Mouse (Mus musculus): ENCODE measurements around the gene Ly6g6c. TPM values are rescaled to one million over a fixed set of nuclear protein-coding genes. Genes with fewer than 3 reads are reported as not detected.
A peak's percentile ranks its signal among the peaks of the same experiment; 100 is the strongest.

Gene Ly6g6c
- total and polyA plus RNA-seq, 2 experiments from 2014 or later, result not detected

GRCm38 (mm10) chr17:35061299-35061698 lies 3.9 kb upstream of the Ly6g6c start:
- Histone ChIP-seq H3K9ac (replicated peaks; ENCODE audit: low read length) (no peak overlapping the region), H3K4me3 (ENCODE audit: low read length) (no peak overlapping the region), H3K27ac (no peak overlapping the region), H3K9me3 (ENCODE audit: low read length) (no peaks in the 10 kb centered on the region), H3K4me1 (ENCODE audit: insufficient read depth, low read length) (peaks cover 12% of the 10 kb centered on the region; the same call in 1 of the 2 replicates), H3K27me3 (ENCODE audit: insufficient read depth, low read length) (peaks cover 12% of the 10 kb centered on the region), H3K4me2 (ENCODE audit: low read depth, low read length) (no peak overlapping the region), H3K36me3 (ENCODE audit: insufficient read depth, low read length) (no peaks in the 10 kb centered on the region; the same call in 1 of the 2 replicates)
- ATAC-seq (no peak), DNase-seq (ENCODE audit: low spot score) (no peak)
- no peak for TF ChIP-seq CTCF (IDR thresholded peaks at IDR 0.05; ENCODE audit: low read depth)
- 82% methylated on average over 8 of the region's 8 CpGs for WGBS

GRCm38 (mm10) chr17:35063466-35063865 lies 1.7 kb upstream of the Ly6g6c start:
- ATAC-seq (no peak), DNase-seq (ENCODE audit: low spot score) (peak; percentile 60)
- H3K4me3 ChIP-seq (ENCODE audit: low read length), result no peak overlapping the region
- no peak overlapping the region for H3K9ac ChIP-seq (replicated peaks; ENCODE audit: low read length)
- no peaks in the 10 kb centered on the region for H3K9me3 ChIP-seq (ENCODE audit: low read length)
- peaks cover 12% of the 10 kb centered on the region for H3K27me3 ChIP-seq (ENCODE audit: insufficient read depth, low read length)
- TF ChIP-seq CTCF (IDR thresholded peaks at IDR 0.05; ENCODE audit: low read depth), result no peak
- 77% methylated on average over 3 of the region's 3 CpGs for WGBS
- H3K4me1 ChIP-seq (ENCODE audit: insufficient read depth, low read length), result peaks cover 12% of the 10 kb centered on the region; the same call in 1 of the 2 replicates
- no peak overlapping the region for H3K27ac ChIP-seq
- H3K36me3 ChIP-seq (ENCODE audit: insufficient read depth, low read length), result no peaks in the 10 kb centered on the region; the same call in 1 of the 2 replicates
- no peak overlapping the region for H3K4me2 ChIP-seq (ENCODE audit: low read depth, low read length)

GRCm38 (mm10) chr17:35064378-35064877 lies 760 bp upstream of the Ly6g6c start:
- H3K4me3 ChIP-seq (ENCODE audit: low read length), result no peak overlapping the region
- peaks cover 12% of the 10 kb centered on the region; the same call in 1 of the 2 replicates for H3K4me1 ChIP-seq (ENCODE audit: insufficient read depth, low read length)
- DNase-seq (ENCODE audit: low spot score) (no peak), ATAC-seq (no peak)
- H3K27ac ChIP-seq, result no peak overlapping the region
- H3K27me3 ChIP-seq (ENCODE audit: insufficient read depth, low read length), result peaks cover 12% of the 10 kb centered on the region
- H3K9ac ChIP-seq (replicated peaks; ENCODE audit: low read length), result no peak overlapping the region
- no peaks in the 10 kb centered on the region for H3K9me3 ChIP-seq (ENCODE audit: low read length)
- H3K4me2 ChIP-seq (ENCODE audit: low read depth, low read length), result peak overlapping the region; percentile 54; the same call in 1 of the 2 replicates
- no peaks in the 10 kb centered on the region; the same call in 1 of the 2 replicates for H3K36me3 ChIP-seq (ENCODE audit: insufficient read depth, low read length)
- 38% methylated on average over 10 of the region's 10 CpGs for WGBS
- no peak for TF ChIP-seq CTCF (IDR thresholded peaks at IDR 0.05; ENCODE audit: low read depth)

- 0 out of 2 replicates have a peak, but pooled peaks cover 6% of the 10 kb centered on the region for H3K4me1 ChIP-seq (ENCODE audit: insufficient read depth, low read length)
- H3K9me3 ChIP-seq (ENCODE audit: low read length), result no peaks in the 10 kb centered on the region
- H3K27ac ChIP-seq, result no peak within 1 kb of the TSS
- DNase-seq (ENCODE audit: low spot score) (no peak), ATAC-seq (no peak)
- H3K27me3 ChIP-seq (ENCODE audit: insufficient read depth, low read length), result peaks cover 12% of the 10 kb centered on the region
- 56% methylated on average over 10 of the region's 10 CpGs for WGBS
- no peaks in the 10 kb centered on the region; the same call in 1 of the 2 replicates for H3K36me3 ChIP-seq (ENCODE audit: insufficient read depth, low read length)
- H3K4me2 ChIP-seq (ENCODE audit: low read depth, low read length), result peak within 1 kb of the TSS; percentile 54
- peak within 1 kb of the TSS; percentile 21 for H3K4me3 ChIP-seq (ENCODE audit: low read length)
- peak within 1 kb of the TSS; percentile 33; the same call in 1 of the 2 replicates for H3K9ac ChIP-seq (replicated peaks; ENCODE audit: low read length)
- TF ChIP-seq CTCF (IDR thresholded peaks at IDR 0.05; ENCODE audit: low read depth), result no peak
Observed at GRCm38 (mm10) chr17:35066084-35066483, 896 bp downstream of the Ly6g6c start, which contains the start of gene Mpig6b. Gene Mpig6b (minus strand): TSS chr17:35066184.

DNA sequence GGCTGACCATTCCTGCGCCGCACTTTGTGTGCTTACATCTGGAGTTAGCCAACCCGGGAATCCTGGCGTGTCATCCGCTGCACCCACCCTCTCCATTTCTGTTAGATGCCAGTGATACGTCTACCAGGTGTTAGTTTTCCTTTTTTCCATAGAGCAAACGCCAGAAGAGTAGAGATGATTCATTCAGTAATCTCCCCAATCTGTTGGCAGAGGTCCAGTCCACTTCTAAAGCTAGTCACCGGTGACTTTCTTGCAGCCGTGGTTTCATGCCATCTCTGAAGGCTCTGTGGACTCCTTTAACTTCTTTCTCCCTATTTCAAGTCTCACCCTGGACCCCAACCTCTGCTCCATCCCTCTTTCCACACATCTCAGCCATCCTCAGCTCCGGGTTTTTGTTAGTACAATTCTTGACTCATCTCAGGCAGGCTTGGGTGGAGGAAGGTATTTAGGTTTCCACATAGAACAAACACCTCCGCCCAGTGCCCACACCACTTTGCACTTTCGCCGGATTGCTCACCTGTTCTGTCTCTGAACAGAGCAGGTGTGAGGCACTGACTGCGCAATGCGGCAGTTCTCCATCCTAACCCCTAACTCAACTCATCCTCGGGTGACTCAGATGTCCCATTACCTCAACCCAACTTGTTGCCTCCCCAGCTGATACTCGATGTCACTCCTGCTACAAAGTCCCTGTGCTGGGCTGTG lies 3.2 kb downstream of the Ly6g6c start:
- Histone ChIP-seq H3K4me1 (ENCODE audit: insufficient read depth, low read length) (0 out of 2 replicates have a peak, but pooled peaks cover 6% of the 10 kb centered on the region), H3K27ac (no peak overlapping the region), H3K27me3 (ENCODE audit: insufficient read depth, low read length) (peaks cover 12% of the 10 kb centered on the region), H3K9me3 (ENCODE audit: low read length) (no peaks in the 10 kb centered on the region), H3K4me2 (ENCODE audit: low read depth, low read length) (no peak overlapping the region), H3K4me3 (ENCODE audit: low read length) (no peak overlapping the region), H3K36me3 (ENCODE audit: insufficient read depth, low read length) (no peaks in the 10 kb centered on the region), H3K9ac (replicated peaks; ENCODE audit: low read length) (no peak overlapping the region)
- ATAC-seq (no peak), DNase-seq (ENCODE audit: low spot score) (no peak)
- WGBS, result 87% methylated on average over 17 of the region's 17 CpGs
- TF ChIP-seq CTCF (IDR thresholded peaks at IDR 0.05; ENCODE audit: low read depth), result no peak

DNA sequence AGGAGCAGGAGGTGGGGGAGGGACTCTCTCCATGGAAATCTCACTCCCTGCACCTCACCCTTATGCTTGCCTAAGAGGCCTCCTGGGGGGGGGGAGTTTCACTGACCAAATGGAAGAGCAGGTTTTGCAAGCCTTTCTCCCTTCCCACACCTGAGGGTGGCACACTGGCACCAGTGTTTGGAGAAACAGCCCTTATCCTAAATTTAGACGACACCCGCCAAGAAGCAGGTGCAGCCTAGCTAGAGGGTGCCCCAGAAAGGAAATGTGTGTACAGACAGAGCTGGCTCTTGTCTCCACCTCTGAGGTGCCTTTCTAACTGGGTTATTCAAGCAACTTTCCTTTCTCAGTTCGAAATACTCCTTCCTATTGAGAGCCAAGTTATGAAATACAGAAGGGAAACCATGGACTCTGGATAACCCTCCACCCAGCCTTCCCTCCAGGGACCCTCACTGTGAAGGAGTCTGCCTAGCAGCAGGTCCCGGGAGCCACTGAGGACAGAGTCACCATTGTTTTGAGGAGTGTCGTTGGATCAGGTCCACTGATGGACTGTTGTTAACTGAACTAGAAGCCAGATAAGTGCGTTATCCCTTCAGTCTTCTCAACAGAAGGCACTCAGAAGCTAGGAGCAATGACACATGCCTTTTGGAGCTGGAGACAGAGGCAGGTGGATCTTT lies 5.5 kb downstream of the Ly6g6c start:
- ATAC-seq (no peak), DNase-seq (ENCODE audit: low spot score) (no peak)
- no peak overlapping the region for H3K4me2 ChIP-seq (ENCODE audit: low read depth, low read length)
- 47% methylated on average over 6 of the region's 6 CpGs for WGBS
- no peak overlapping the region for H3K4me3 ChIP-seq (ENCODE audit: low read length)
- H3K36me3 ChIP-seq (ENCODE audit: insufficient read depth, low read length), result no peaks in the 10 kb centered on the region
- H3K4me1 ChIP-seq (ENCODE audit: insufficient read depth, low read length), result no peaks in the 10 kb centered on the region
- no peak for TF ChIP-seq CTCF (IDR thresholded peaks at IDR 0.05; ENCODE audit: low read depth)
- H3K9me3 ChIP-seq (ENCODE audit: low read length), result no peaks in the 10 kb centered on the region
- no peaks in the 10 kb centered on the region for H3K27me3 ChIP-seq (ENCODE audit: insufficient read depth, low read length)
- no peak overlapping the region for H3K27ac ChIP-seq
- H3K9ac ChIP-seq (replicated peaks; ENCODE audit: low read length), result no peak overlapping the region
